Mouse (Mus musculus): ENCODE data around the gene Dixdc1. TPM values are rescaled to one million over a fixed set of nuclear protein-coding genes. Genes with fewer than 3 reads are reported as not detected.
A peak's percentile ranks its signal among the peaks of the same experiment; 100 is the strongest.

Dixdc1 gene
- total and polyA plus RNA-seq, 2 experiments from 2014 or later, result 28.6 to 33.3 TPM

- H3K9ac ChIP-seq (replicated peaks; ENCODE audit: low read length, poor library complexity, severe bottlenecking), result peak within 1 kb of the TSS; percentile 84
- peaks cover 6% of the 10 kb centered on the region; the same call in 1 of the 2 replicates for H3K4me1 ChIP-seq (ENCODE audit: insufficient read depth, low read length)
- H3K27ac ChIP-seq (ENCODE audit: low read depth, low read length), result peak within 1 kb of the TSS; percentile 97
- TF ChIP-seq CTCF (IDR thresholded peaks at IDR 0.05), result peak; percentile 33; the same call in 1 of the 2 replicates
- peaks cover 21% of the 10 kb centered on the region; the same call in 1 of the 2 replicates for H3K36me3 ChIP-seq (ENCODE audit: insufficient read depth, low read length)
- peak within 1 kb of the TSS; percentile 79 for H3K4me3 ChIP-seq (ENCODE audit: low read depth, low read length)
- H3K27me3 ChIP-seq (ENCODE audit: insufficient read depth, low read length), result no peaks in the 10 kb centered on the region
- ATAC-seq (ENCODE audit: low FRiP score), result peak; percentile 93
- DNase-seq (ENCODE audit: low spot score), result peak; percentile 93
- WGBS, result under 1% methylated on average over 80 of the region's 81 CpGs
- H3K4me2 ChIP-seq (ENCODE audit: low read depth, low read length, poor library complexity, severe bottlenecking), result peak within 1 kb of the TSS; percentile 69
- no peaks in the 10 kb centered on the region for H3K9me3 ChIP-seq (ENCODE audit: low read length)
Measured at GRCm38 (mm10) chr9:50616766-50617603, 122.3 kb downstream of the Dixdc1 start, which contains the start of the genes Pih1d2 and Nkapd1. Gene Pih1d2 (plus strand): TSS chr9:50617321. Gene Nkapd1 (minus strand): TSS chr9:50617464.

- H3K9me3 ChIP-seq (ENCODE audit: low read length), result no peaks in the 10 kb centered on the region
- peak overlapping the region; percentile 84 for H3K9ac ChIP-seq (replicated peaks; ENCODE audit: low read length, poor library complexity, severe bottlenecking)
- no peaks in the 10 kb centered on the region for H3K27me3 ChIP-seq (ENCODE audit: insufficient read depth, low read length)
- H3K27ac ChIP-seq (ENCODE audit: low read depth, low read length), result peak overlapping the region; percentile 97; the same call in 1 of the 2 replicates
- WGBS, result 38% methylated on average over 11 of the region's 11 CpGs
- peaks cover 6% of the 10 kb centered on the region; the same call in 1 of the 2 replicates for H3K4me1 ChIP-seq (ENCODE audit: insufficient read depth, low read length)
- H3K4me3 ChIP-seq (ENCODE audit: low read depth, low read length), result peak overlapping the region; percentile 79
- H3K4me2 ChIP-seq (ENCODE audit: low read depth, low read length, poor library complexity, severe bottlenecking), result peak overlapping the region; percentile 69
- no peak for TF ChIP-seq CTCF (IDR thresholded peaks at IDR 0.05)
- H3K36me3 ChIP-seq (ENCODE audit: insufficient read depth, low read length), result peaks cover 23% of the 10 kb centered on the region; the same call in 1 of the 2 replicates
- ATAC-seq (ENCODE audit: low FRiP score) (no peak), DNase-seq (ENCODE audit: low spot score) (no peak)
Measured at GRCm38 (mm10) chr9:50616161-50616560, 123.2 kb downstream of the Dixdc1 start.

Other genes starting within 250 kb of the Dixdc1 start
- gene Plet1, start 245.0 kb downstream of the Dixdc1 start, total RNA-seq (2014; rRNA removed), result 0.33 TPM in 1 of 2 replicates, not detected in the other
- 0.52 and 0.80 TPM in 2 replicates for gene Plet1, start 245.0 kb downstream of the Dixdc1 start, polyA plus RNA-seq (2015; fragmentation: Nextera tagmentation; extraction: Ambion mirVana)
- gene Pts, start 210.8 kb downstream of the Dixdc1 start, total RNA-seq (2014; rRNA removed), result 76.6 and 82.3 TPM in 2 replicates
- gene Pts, start 210.8 kb downstream of the Dixdc1 start, polyA plus RNA-seq (2015; fragmentation: Nextera tagmentation; extraction: Ambion mirVana), result 116 and 119 TPM in 2 replicates
- 18.2 and 20.5 TPM in 2 replicates for gene Il18, start 184.7 kb downstream of the Dixdc1 start, total RNA-seq (2014; rRNA removed)
- gene Il18, start 184.7 kb downstream of the Dixdc1 start, polyA plus RNA-seq (2015; fragmentation: Nextera tagmentation; extraction: Ambion mirVana), result 35.0 and 37.8 TPM in 2 replicates
- gene Bco2, start 184.3 kb downstream of the Dixdc1 start, total RNA-seq (2014; rRNA removed), result 0.14 and 0.49 TPM in 2 replicates
- 0.42 and 0.48 TPM in 2 replicates for gene Bco2, start 184.3 kb downstream of the Dixdc1 start, polyA plus RNA-seq (2015; fragmentation: Nextera tagmentation; extraction: Ambion mirVana)
- gene Tex12, start 178.2 kb downstream of the Dixdc1 start, total RNA-seq (2014; rRNA removed), result not detected in 2 replicates
- not detected in 2 replicates for gene Tex12, start 178.2 kb downstream of the Dixdc1 start, polyA plus RNA-seq (2015; fragmentation: Nextera tagmentation; extraction: Ambion mirVana)
- gene Sdhd, start 135.7 kb downstream of the Dixdc1 start, total RNA-seq (2014; rRNA removed), result 189 and 214 TPM in 2 replicates
- gene Sdhd, start 135.7 kb downstream of the Dixdc1 start, polyA plus RNA-seq (2015; fragmentation: Nextera tagmentation; extraction: Ambion mirVana), result 308 and 333 TPM in 2 replicates
- 185 and 193 TPM in 2 replicates for gene Timm8b, start 135.6 kb downstream of the Dixdc1 start, total RNA-seq (2014; rRNA removed)
- gene Timm8b, start 135.6 kb downstream of the Dixdc1 start, polyA plus RNA-seq (2015; fragmentation: Nextera tagmentation; extraction: Ambion mirVana), result 404 and 419 TPM in 2 replicates
- 1.3 and 15.0 TPM in 2 replicates for gene Pih1d2, start 122.2 kb downstream of the Dixdc1 start, total RNA-seq (2014; rRNA removed)
- gene Pih1d2, start 122.2 kb downstream of the Dixdc1 start, polyA plus RNA-seq (2015; fragmentation: Nextera tagmentation; extraction: Ambion mirVana), result 3.3 and 6.1 TPM in 2 replicates
- gene Nkapd1, start 122.1 kb downstream of the Dixdc1 start, total RNA-seq (2014; rRNA removed), result 10.9 and 19.3 TPM in 2 replicates
- 18.7 and 22.5 TPM in 2 replicates for gene Nkapd1, start 122.1 kb downstream of the Dixdc1 start, polyA plus RNA-seq (2015; fragmentation: Nextera tagmentation; extraction: Ambion mirVana)
- gene Dlat, start 79.7 kb downstream of the Dixdc1 start, total RNA-seq (2014; rRNA removed), result 67.4 and 70.3 TPM in 2 replicates
- 58.7 and 59.1 TPM in 2 replicates for gene Dlat, start 79.7 kb downstream of the Dixdc1 start, polyA plus RNA-seq (2015; fragmentation: Nextera tagmentation; extraction: Ambion mirVana)
- gene 2310030G06Rik, start 7.0 kb upstream of the Dixdc1 start, total RNA-seq (2014; rRNA removed), result 1.3 and 1.5 TPM in 2 replicates
- gene 2310030G06Rik, start 7.0 kb upstream of the Dixdc1 start, polyA plus RNA-seq (2015; fragmentation: Nextera tagmentation; extraction: Ambion mirVana), result 2.9 and 3.3 TPM in 2 replicates
- gene Cryab, start 11.8 kb upstream of the Dixdc1 start, total RNA-seq (2014; rRNA removed), result 6.2 and 11.3 TPM in 2 replicates
- 18.7 and 19.7 TPM in 2 replicates for gene Cryab, start 11.8 kb upstream of the Dixdc1 start, polyA plus RNA-seq (2015; fragmentation: Nextera tagmentation; extraction: Ambion mirVana)
- 1.1 and 5.2 TPM in 2 replicates for gene Hspb2, start 12.8 kb upstream of the Dixdc1 start, total RNA-seq (2014; rRNA removed)
- 2.5 and 2.6 TPM in 2 replicates for gene Hspb2, start 12.8 kb upstream of the Dixdc1 start, polyA plus RNA-seq (2015; fragmentation: Nextera tagmentation; extraction: Ambion mirVana)
- 9.7 and 14.1 TPM in 2 replicates for gene Fdxacb1, start 28.7 kb upstream of the Dixdc1 start, total RNA-seq (2014; rRNA removed)
- gene Fdxacb1, start 28.7 kb upstream of the Dixdc1 start, polyA plus RNA-seq (2015; fragmentation: Nextera tagmentation; extraction: Ambion mirVana), result 9.2 and 13.1 TPM in 2 replicates
- 97.6 and 106 TPM in 2 replicates for gene Alg9, start 35.5 kb upstream of the Dixdc1 start, total RNA-seq (2014; rRNA removed)
- gene Alg9, start 35.5 kb upstream of the Dixdc1 start, polyA plus RNA-seq (2015; fragmentation: Nextera tagmentation; extraction: Ambion mirVana), result 51.4 and 57.3 TPM in 2 replicates
- 29.0 and 33.0 TPM in 2 replicates for gene 1110032A03Rik, start 36.0 kb upstream of the Dixdc1 start, total RNA-seq (2014; rRNA removed)
- gene 1110032A03Rik, start 36.0 kb upstream of the Dixdc1 start, polyA plus RNA-seq (2015; fragmentation: Nextera tagmentation; extraction: Ambion mirVana), result 59.6 and 60.7 TPM in 2 replicates
- 14.8 and 17.0 TPM in 2 replicates for gene Ppp2r1b, start 105.8 kb upstream of the Dixdc1 start, total RNA-seq (2014; rRNA removed)
- gene Ppp2r1b, start 105.8 kb upstream of the Dixdc1 start, polyA plus RNA-seq (2015; fragmentation: Nextera tagmentation; extraction: Ambion mirVana), result 27.9 and 30.2 TPM in 2 replicates